Mouse (Mus musculus) left cerebral cortex, adult 9 months (tissue): ENCODE data around the gene Dlec1.

Experiments
- DNase-seq, 2 experiments: peaks; one replicate each; pipeline ENCODE4 v3.0.0; 2022; ENCODE audit warnings: low spot score in 2 of 2

The Dlec1 gene

GRCm38 (mm10) chr9:119101992-119102782 is at the start of gene Dlec1:
Dlec1 (plus strand) TSS chr9:119102478.
- DNase-seq, result peak; percentile 69 to 80

- DNase-seq, result no peak
Measured at GRCm38 (mm10) chr9:119053964-119054576, 48.2 kb upstream of the Dlec1 start.

GRCm38 (mm10) chr9:119055336-119055735 is 46.9 kb upstream of the Dlec1 start:
- no peak for DNase-seq

- DNase-seq, result no peak
Measured at GRCm38 (mm10) chr9:119058245-119058644, 44.0 kb upstream of the Dlec1 start.

GRCm38 (mm10) chr9:119060701-119061100 is 41.6 kb upstream of the Dlec1 start:
- no peak for DNase-seq

- DNase-seq, result no peak
Measured at GRCm38 (mm10) chr9:119063036-119063644, 39.1 kb upstream of the Dlec1 start.

- DNase-seq, result no peak
Measured at GRCm38 (mm10) chr9:119064296-119064695, 38.0 kb upstream of the Dlec1 start.

- DNase-seq, result peak in 1 of 2 experiments; percentile 86
Measured at GRCm38 (mm10) chr9:119067601-119068000, 34.7 kb upstream of the Dlec1 start.

GRCm38 (mm10) chr9:119068266-119068665 is 34.0 kb upstream of the Dlec1 start:
- no peak for DNase-seq

GRCm38 (mm10) chr9:119070173-119070825 is 32.0 kb upstream of the Dlec1 start:
- no peak for DNase-seq

GRCm38 (mm10) chr9:119071786-119072185 is 30.5 kb upstream of the Dlec1 start:
- no peak for DNase-seq

- no peak for DNase-seq
Measured at GRCm38 (mm10) chr9:119073184-119073895, 28.9 kb upstream of the Dlec1 start.

GRCm38 (mm10) chr9:119075685-119076084 is 26.6 kb upstream of the Dlec1 start:
- no peak for DNase-seq

- DNase-seq, result no peak
Measured at GRCm38 (mm10) chr9:119080040-119080675, 22.1 kb upstream of the Dlec1 start.

- DNase-seq, result no peak
Measured at GRCm38 (mm10) chr9:119082039-119082438, 20.2 kb upstream of the Dlec1 start.

GRCm38 (mm10) chr9:119082656-119083430 is 19.4 kb upstream of the Dlec1 start:
- DNase-seq, result no peak

- no peak for DNase-seq
Measured at GRCm38 (mm10) chr9:119083966-119084365, 18.3 kb upstream of the Dlec1 start.

- DNase-seq, result no peak
Measured at GRCm38 (mm10) chr9:119086451-119086850, 15.8 kb upstream of the Dlec1 start.

GRCm38 (mm10) chr9:119087309-119087708 is 15.0 kb upstream of the Dlec1 start:
- DNase-seq, result no peak

GRCm38 (mm10) chr9:119088148-119088801 is 14.0 kb upstream of the Dlec1 start:
- DNase-seq, result peak in 1 of 2 experiments; percentile 84
